Mouse (Mus musculus) kidney, postnatal 0 days (tissue): ENCODE measurements around the gene Fbxl16. TPM values are rescaled to one million over a fixed set of nuclear protein-coding genes. Genes with fewer than 3 reads are reported as not detected.

ENCODE experiments used
- ATAC-seq: fragments of 200-750 bp; cut with Nextera tagmentation; replicated peaks from 2 replicates; pipeline ENCODE4 v1.8.0; 2017; ENCODE audit warnings: low read depth, moderate number of reproducible peaks, moderate TSS enrichment, moderate library complexity; ENCODE audit not compliant: low FRiP score
- DNase-seq: peaks from one replicate; pipeline ENCODE4 v3.0.0-alpha.2; 2016; ENCODE audit warnings: low spot score
- H3K27ac ChIP-seq: fragments of 300-500 bp; sonication (generic); 2 replicates; pipeline ENCODE4 v1.5.1; 2014; ENCODE audit warnings: mild to moderate bottlenecking
- H3K27me3 ChIP-seq: fragments of 300-500 bp; sonication (generic); 2 replicates; pipeline ENCODE4 v1.6.1; 2014; ENCODE audit warnings: low read length, mixed read lengths; ENCODE audit not compliant: insufficient read depth
- H3K36me3 ChIP-seq: fragments of 300-500 bp; sonication (generic); 2 replicates; pipeline ENCODE4 v1.6.1; 2014; ENCODE audit warnings: low read length, mixed read lengths; ENCODE audit not compliant: insufficient read depth
- H3K4me1 ChIP-seq: fragments of 300-500 bp; sonication (generic); replicated peaks from 2 replicates; pipeline ENCODE4 v1.6.1; 2014; ENCODE audit warnings: antibody characterized with exemption, low read length, mixed read lengths; ENCODE audit not compliant: insufficient read depth
- H3K4me2 ChIP-seq: fragments of 300-500 bp; sonication (generic); 2 replicates; pipeline ENCODE4 v1.6.1; 2014; ENCODE audit warnings: mild to moderate bottlenecking, low read length, moderate library complexity, mixed read lengths
- H3K4me3 ChIP-seq: fragments of 300-500 bp; sonication (generic); replicated peaks from 2 replicates; pipeline ENCODE4 v1.5.1; 2014; ENCODE audit warnings: low read depth, low read length
- H3K9ac ChIP-seq: fragments of 300-500 bp; sonication (generic); 2 replicates; pipeline ENCODE4 v1.6.1; 2014; ENCODE audit warnings: low read depth, low read length
- H3K9me3 ChIP-seq: fragments of 300-500 bp; sonication (generic); replicated peaks from 2 replicates; pipeline ENCODE4 v1.6.1; 2016; ENCODE audit warnings: low read length, inconsistent platforms, mixed read lengths
- CTCF ChIP-seq: IDR thresholded peaks from 2 replicates; pipeline ENCODE4 v1.5.1; 2016; ENCODE audit warnings: antibody characterized with exemption, low read depth, mild to moderate bottlenecking, moderate library complexity
- WGBS: fragments of 180-500 bp; shearing (Covaris S2); extraction: QIAGEN DNeasy Blood & Tissue Kit; methylation state at CpG from one replicate; pipeline ENCODE4 v1.1.7; 2014; 5-methylcytosine and 5-hydroxymethylcytosine counted together
- polyA plus RNA-seq: library from polyadenylated mRNA; unstranded; fragments of >200 nt; fragmentation: Nextera tagmentation; extraction: Ambion mirVana; gene quantifications from 2 replicates; pipeline ENCODE4 v1.2.1, GENCODE M21; 2015

The Fbxl16 gene
- polyA plus RNA-seq, 1 experiment from 2014 or later, result 0.34 TPM

DNA sequence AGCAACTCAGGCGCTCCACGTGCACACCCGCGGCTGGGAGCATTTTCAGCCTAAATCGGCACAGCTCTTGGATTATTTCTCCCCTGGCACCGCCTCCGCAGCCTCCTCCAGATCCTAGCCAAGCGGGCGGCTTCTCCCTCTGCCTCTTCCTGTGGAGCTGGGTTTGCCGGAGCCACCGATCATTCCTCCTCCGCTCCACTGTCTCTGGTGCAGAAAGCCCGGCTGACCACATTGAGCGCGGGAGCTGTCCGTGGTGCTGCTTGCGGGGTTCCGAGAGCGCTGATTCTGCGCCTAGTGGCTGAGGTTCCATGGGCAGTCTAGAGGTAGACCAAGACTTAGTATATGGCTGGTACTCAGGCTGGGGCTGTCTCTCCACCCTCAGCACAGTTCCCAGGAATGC lies 4.6 kb downstream of the Fbxl16 start:
- H3K9me3 ChIP-seq, result no peaks in the 10 kb centered on the region
- no peak overlapping the region for H3K4me2 ChIP-seq
- H3K4me1 ChIP-seq, result no peaks in the 10 kb centered on the region; the same call in 1 of the 2 replicates
- no peak overlapping the region for H3K27ac ChIP-seq
- H3K36me3 ChIP-seq, result no peaks in the 10 kb centered on the region
- ATAC-seq, result peak; percentile 50; the same call in 1 of the 2 replicates
- peaks cover 11% of the 10 kb centered on the region; the same call in 1 of the 2 replicates for H3K27me3 ChIP-seq
- DNase-seq, result peak; percentile 96
- TF ChIP-seq CTCF, result peak; percentile 70
- no peak overlapping the region for H3K9ac ChIP-seq
- WGBS, result 0% methylated on average over 20 of the region's 20 CpGs
- no peak overlapping the region for H3K4me3 ChIP-seq

DNA sequence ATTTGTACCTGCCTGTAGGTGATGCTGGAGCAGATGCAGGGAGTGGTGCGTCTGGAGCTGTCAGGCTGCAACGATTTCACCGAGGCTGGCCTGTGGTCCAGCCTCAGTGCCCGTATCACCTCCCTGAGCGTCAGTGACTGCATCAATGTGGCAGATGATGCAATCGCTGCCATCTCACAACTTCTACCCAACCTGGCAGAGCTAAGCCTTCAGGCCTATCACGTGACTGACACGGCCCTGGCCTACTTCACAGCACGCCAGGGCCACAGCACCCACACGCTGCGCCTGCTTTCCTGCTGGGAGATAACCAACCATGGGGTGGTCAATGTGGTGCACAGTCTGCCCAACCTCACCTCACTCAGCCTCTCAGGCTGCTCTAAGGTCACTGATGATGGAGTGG lies 8.8 kb downstream of the Fbxl16 start:
- WGBS, result 87% methylated on average over 11 of the region's 11 CpGs
- Histone ChIP-seq H3K27me3 (peaks cover 15% of the 10 kb centered on the region), H3K27ac (no peak overlapping the region)

GRCm38 (mm10) chr17:25818851-25819780 lies 10.2 kb downstream of the Fbxl16 start:
- TF ChIP-seq CTCF, result no peak
- H3K9ac ChIP-seq, result no peak overlapping the region
- H3K27ac ChIP-seq, result no peak overlapping the region
- DNase-seq, result no peak
- ATAC-seq, result peak; percentile 30; the same call in 1 of the 2 replicates
- H3K4me2 ChIP-seq, result peak overlapping the region; percentile 30
- peaks cover 4% of the 10 kb centered on the region for H3K4me1 ChIP-seq
- no peaks in the 10 kb centered on the region for H3K36me3 ChIP-seq
- H3K27me3 ChIP-seq, result peaks cover 15% of the 10 kb centered on the region
- H3K4me3 ChIP-seq, result no peak overlapping the region; the same call in 1 of the 2 replicates
- no peaks in the 10 kb centered on the region for H3K9me3 ChIP-seq
- WGBS, result 8% methylated on average over 46 of the region's 46 CpGs

More for the DNA sequence above, 8.8 kb downstream of the Fbxl16 start:
- Histone ChIP-seq H3K4me1 (no peaks in the 10 kb centered on the region; the same call in 1 of the 2 replicates), H3K9ac (no peak overlapping the region), H3K36me3 (no peaks in the 10 kb centered on the region), H3K4me3 (no peak overlapping the region), H3K4me2 (no peak overlapping the region), H3K9me3 (no peaks in the 10 kb centered on the region)
- DNase-seq (no peak), ATAC-seq (no peak)
- TF ChIP-seq CTCF, result no peak

DNA sequence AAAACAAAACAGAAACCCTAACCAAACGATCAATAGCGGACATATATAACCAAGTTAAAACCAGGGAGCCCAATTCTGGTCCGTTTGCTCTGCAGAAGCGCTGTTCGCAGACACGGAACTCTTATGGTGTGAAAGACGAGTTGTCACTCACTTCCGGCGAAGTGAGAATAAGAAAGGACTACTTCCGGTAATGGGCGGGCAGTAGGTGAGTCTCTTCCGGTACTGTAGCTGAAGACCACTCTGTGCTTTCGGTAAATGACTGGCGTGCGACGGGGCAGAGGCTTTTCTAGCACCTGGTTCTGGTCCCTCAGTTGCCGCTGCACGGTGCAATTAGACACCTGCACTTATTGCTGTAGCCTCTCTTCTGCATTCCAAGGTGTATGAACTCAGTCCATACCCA lies 14.6 kb downstream of the Fbxl16 start, which contains the start of gene Wdr24:
TSS of gene Wdr24 (plus strand) at position 176 of the 400 bp plus-strand sequence.
- no peaks in the 10 kb centered on the region for H3K9me3 ChIP-seq
- peak; percentile 31; the same call in 1 of the 2 replicates for ATAC-seq
- under 1% methylated on average over 18 of the region's 18 CpGs for WGBS
- peaks cover 15% of the 10 kb centered on the region for H3K27me3 ChIP-seq
- peak within 1 kb of the TSS; percentile 58 for H3K9ac ChIP-seq
- peaks cover 19% of the 10 kb centered on the region; the same call in 1 of the 2 replicates for H3K36me3 ChIP-seq
- H3K4me2 ChIP-seq, result peak within 1 kb of the TSS; percentile 77
- H3K4me1 ChIP-seq, result peaks cover 16% of the 10 kb centered on the region
- no peak; the same call in 1 of the 2 replicates for TF ChIP-seq CTCF
- H3K4me3 ChIP-seq, result peak within 1 kb of the TSS; percentile 51
- peak; percentile 94 for DNase-seq
- H3K27ac ChIP-seq, result no peak within 1 kb of the TSS; the same call in 1 of the 2 replicates

DNA sequence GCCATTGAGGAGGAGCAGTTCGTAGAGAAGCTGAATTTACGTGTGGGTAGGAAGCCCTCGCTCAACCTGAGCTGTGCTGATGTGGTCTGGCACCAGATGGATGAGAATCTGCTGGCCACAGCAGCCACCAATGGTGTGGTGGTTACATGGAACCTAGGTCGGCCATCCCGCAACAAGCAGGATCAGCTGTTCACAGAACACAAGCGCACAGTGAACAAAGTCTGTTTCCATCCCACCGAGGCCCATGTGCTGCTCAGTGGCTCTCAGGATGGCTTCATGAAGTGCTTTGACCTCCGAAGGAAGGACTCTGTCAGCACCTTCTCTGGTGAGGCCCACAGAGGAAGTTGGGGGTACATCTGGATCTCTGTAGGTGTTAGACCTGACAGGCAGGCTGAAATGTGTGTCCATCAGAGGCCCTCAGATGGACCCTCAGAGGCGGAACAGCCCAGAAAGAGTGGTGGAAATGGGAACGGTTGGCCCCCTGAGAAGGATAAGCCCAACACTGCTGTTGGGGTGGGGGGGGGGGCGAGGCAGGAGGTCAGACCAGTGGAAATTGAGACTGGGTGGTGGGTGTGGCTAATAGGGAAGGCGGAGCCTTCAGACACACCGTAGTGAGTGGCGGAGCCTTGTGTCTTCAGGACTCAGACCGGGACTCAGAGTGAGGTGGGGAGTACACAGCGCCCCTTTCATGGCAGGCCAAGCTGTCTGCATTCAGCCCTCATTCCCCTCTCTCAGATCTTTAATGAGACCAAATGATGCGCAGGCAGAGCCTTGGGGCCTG lies 15.7 kb downstream of the Fbxl16 start:
- Histone ChIP-seq H3K4me1 (peaks cover 20% of the 10 kb centered on the region), H3K36me3 (peaks cover 19% of the 10 kb centered on the region; the same call in 1 of the 2 replicates), H3K9ac (peak overlapping the region; percentile 58), H3K4me2 (peak overlapping the region; percentile 77), H3K9me3 (no peaks in the 10 kb centered on the region), H3K4me3 (peak overlapping the region; percentile 51), H3K27me3 (peaks cover 9% of the 10 kb centered on the region), H3K27ac (no peak overlapping the region; the same call in 1 of the 2 replicates)
- TF ChIP-seq CTCF, result no peak
- DNase-seq, result no peak
- WGBS, result 68% methylated on average over 17 of the region's 17 CpGs
- ATAC-seq, result no peak

DNA sequence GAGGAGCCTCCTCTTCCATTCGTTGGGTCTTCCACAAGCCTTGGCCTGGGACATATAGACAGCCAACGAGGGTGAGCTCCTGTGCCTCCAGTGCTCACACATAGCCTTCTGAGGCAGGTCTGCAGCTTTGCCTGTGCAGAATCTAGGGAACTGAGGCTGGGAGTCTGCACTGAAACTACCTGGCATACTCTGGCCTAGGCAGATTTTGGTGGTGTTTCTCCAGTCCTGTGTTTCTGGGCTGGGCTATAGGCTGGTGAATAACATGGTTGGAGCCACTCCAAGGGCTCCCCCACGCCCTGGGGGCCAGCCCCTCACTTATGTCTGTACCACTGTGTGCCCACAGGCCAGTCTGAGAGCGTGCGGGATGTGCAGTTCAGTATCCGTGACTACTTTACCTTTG lies 16.4 kb downstream of the Fbxl16 start:
- no peak for ATAC-seq
- H3K9ac ChIP-seq, result no peak overlapping the region

More for the DNA sequence above, 16.4 kb downstream of the Fbxl16 start:
- no peak overlapping the region for H3K4me2 ChIP-seq
- no peak overlapping the region for H3K4me3 ChIP-seq
- TF ChIP-seq CTCF, result no peak
- H3K9me3 ChIP-seq, result no peaks in the 10 kb centered on the region
- H3K36me3 ChIP-seq, result peaks cover 22% of the 10 kb centered on the region
- DNase-seq, result no peak
- H3K27ac ChIP-seq, result no peak overlapping the region
- WGBS, result 86% methylated on average over 6 of the region's 6 CpGs
- H3K27me3 ChIP-seq, result peaks cover 2% of the 10 kb centered on the region; the same call in 1 of the 2 replicates
- peaks cover 26% of the 10 kb centered on the region for H3K4me1 ChIP-seq
